Mouse (Mus musculus) midbrain, postnatal 0 days (tissue): ENCODE data around the gene Gnptg. TPM values are rescaled to one million over a fixed set of nuclear protein-coding genes. Genes with fewer than 3 reads are reported as not detected.
A peak's percentile ranks its signal among the peaks of the same experiment; 100 is the strongest.
"Not testable (repeated sequence)": the region's sequence is repeated elsewhere in the genome, so short reads cannot be mapped to it uniquely, and the experiment has no call there.

Source experiments
- ATAC-seq: fragments of 200-750 bp; cut with Nextera tagmentation; 2 replicates; pipeline ENCODE4 v1.8.0; 2017; ENCODE audit warnings: moderate number of reproducible peaks, mild to moderate bottlenecking, moderate TSS enrichment, moderate library complexity; ENCODE audit not compliant: low FRiP score
- DNase-seq: peaks from one replicate; pipeline ENCODE4 v3.0.0-alpha.2; 2015; ENCODE audit warnings: low spot score
- H3K27ac ChIP-seq: fragments of 300-500 bp; sonication (generic); 2 replicates; pipeline ENCODE4 v1.5.1; 2014; ENCODE audit warnings: low read depth, mild to moderate bottlenecking, low read length, mixed read lengths
- H3K27me3 ChIP-seq: fragments of 300-500 bp; sonication (generic); 2 replicates; pipeline ENCODE4 v1.6.1; 2014; ENCODE audit warnings: low read length, control low read depth, mixed read lengths; ENCODE audit not compliant: insufficient read depth
- H3K36me3 ChIP-seq: fragments of 300-500 bp; sonication (generic); 2 replicates; pipeline ENCODE4 v1.6.1; 2014; ENCODE audit warnings: low read length, control low read depth, mixed read lengths; ENCODE audit not compliant: insufficient read depth
- H3K4me1 ChIP-seq: fragments of 300-500 bp; sonication (generic); 2 replicates; pipeline ENCODE4 v1.6.1; 2014; ENCODE audit warnings: mild to moderate bottlenecking, control low read depth, antibody characterized with exemption, low read length, mixed read lengths; ENCODE audit not compliant: insufficient read depth
- H3K4me2 ChIP-seq: fragments of 300-500 bp; sonication (generic); 2 replicates; pipeline ENCODE4 v1.6.1; 2014; ENCODE audit warnings: low read depth, mild to moderate bottlenecking, low read length, mixed read lengths; ENCODE audit not compliant: poor library complexity, severe bottlenecking
- H3K4me3 ChIP-seq: fragments of 300-500 bp; sonication (generic); 2 replicates; pipeline ENCODE4 v1.5.1; 2014; ENCODE audit warnings: low read depth, mild to moderate bottlenecking, low read length, moderate library complexity
- H3K9ac ChIP-seq: fragments of 300-500 bp; sonication (generic); replicated peaks from 2 replicates; pipeline ENCODE4 v1.6.1; 2014; ENCODE audit warnings: mild to moderate bottlenecking, low read length, moderate library complexity, mixed read lengths; ENCODE audit not compliant: poor library complexity, severe bottlenecking
- H3K9me3 ChIP-seq: fragments of 300-500 bp; sonication (generic); 2 replicates; pipeline ENCODE4 v1.6.1; 2016; ENCODE audit warnings: low read length, control low read depth
- CTCF ChIP-seq: IDR thresholded peaks from 2 replicates; pipeline ENCODE4 v1.5.1; 2016; ENCODE audit warnings: antibody characterized with exemption, mild to moderate bottlenecking
- WGBS: fragments of 180-500 bp; shearing (Covaris S2); extraction: QIAGEN DNeasy Blood & Tissue Kit; methylation state at CpG from one replicate; pipeline ENCODE4 v1.1.7; 2014; 5-methylcytosine and 5-hydroxymethylcytosine counted together
- polyA plus RNA-seq: library from polyadenylated mRNA; unstranded; fragments of >200 nt; fragmentation: Nextera tagmentation; extraction: Ambion mirVana; gene quantifications from 2 replicates; pipeline ENCODE4 v1.2.1, GENCODE M21; 2015
- total RNA-seq: library from RNA; depleted of rRNA; stranded (reverse); fragments of >200 nt; gene quantifications from 2 replicates; pipeline ENCODE4 v1.2.3, GENCODE M21; 2014

The Gnptg gene
- total and polyA plus RNA-seq, 2 experiments from 2014 or later, result 104 to 127 TPM

GRCm38 (mm10) chr17:25250181-25250835 is 10.4 kb upstream of the Gnptg start:
- no peak overlapping the region for H3K27ac ChIP-seq
- DNase-seq, result peak; percentile 74
- H3K4me1 ChIP-seq, result peaks cover 25% of the 10 kb centered on the region; the same call in 1 of the 2 replicates
- H3K4me2 ChIP-seq, result no peak overlapping the region
- H3K27me3 ChIP-seq, result no peaks in the 10 kb centered on the region
- no peak for TF ChIP-seq CTCF
- 81% methylated on average over 8 of the region's 8 CpGs for WGBS
- H3K4me3 ChIP-seq, result no peak overlapping the region
- no peak overlapping the region for H3K9ac ChIP-seq
- ATAC-seq, result no peak
- peaks cover 2% of the 10 kb centered on the region; the same call in 1 of the 2 replicates for H3K36me3 ChIP-seq
- no peaks in the 10 kb centered on the region for H3K9me3 ChIP-seq

GRCm38 (mm10) chr17:25248033-25248750 is 8.3 kb upstream of the Gnptg start:
- WGBS, result 81% methylated on average over 18 of the region's 18 CpGs
- no peak for DNase-seq
- H3K27me3 ChIP-seq, result no peaks in the 10 kb centered on the region
- no peak for TF ChIP-seq CTCF
- H3K9ac ChIP-seq, result no peak overlapping the region
- no peak for ATAC-seq
- H3K9me3 ChIP-seq, result no peaks in the 10 kb centered on the region
- H3K36me3 ChIP-seq, result peaks cover 22% of the 10 kb centered on the region
- no peak overlapping the region for H3K4me3 ChIP-seq
- no peak overlapping the region for H3K27ac ChIP-seq
- H3K4me1 ChIP-seq, result peaks cover 12% of the 10 kb centered on the region; the same call in 1 of the 2 replicates
- H3K4me2 ChIP-seq, result no peak overlapping the region

- Histone ChIP-seq H3K27me3 (no peaks in the 10 kb centered on the region), H3K27ac (no peak overlapping the region), H3K4me1 (peaks cover 8% of the 10 kb centered on the region), H3K36me3 (peaks cover 32% of the 10 kb centered on the region), H3K9me3 (no peaks in the 10 kb centered on the region), H3K9ac (no peak overlapping the region), H3K4me2 (no peak overlapping the region), H3K4me3 (no peak overlapping the region)
- ATAC-seq (no peak), DNase-seq (no peak)
- no peak for TF ChIP-seq CTCF
- 89% methylated on average over 16 of the region's 16 CpGs for WGBS
Measured at GRCm38 (mm10) chr17:25244239-25244638, 4.3 kb upstream of the Gnptg start.

GRCm38 (mm10) chr17:25243131-25243780 is 3.3 kb upstream of the Gnptg start:
- no peak overlapping the region for H3K4me2 ChIP-seq
- H3K4me3 ChIP-seq, result no peak overlapping the region
- peaks cover 12% of the 10 kb centered on the region for H3K4me1 ChIP-seq
- H3K27ac ChIP-seq, result no peak overlapping the region
- no peaks in the 10 kb centered on the region for H3K27me3 ChIP-seq
- H3K36me3 ChIP-seq, result peaks cover 32% of the 10 kb centered on the region
- no peaks in the 10 kb centered on the region for H3K9me3 ChIP-seq
- WGBS, result 86% methylated on average over 11 of the region's 11 CpGs
- peak; percentile 45 for TF ChIP-seq CTCF
- no peak for ATAC-seq
- no peak for DNase-seq
- H3K9ac ChIP-seq, result no peak overlapping the region

- Histone ChIP-seq H3K36me3 (peaks cover 24% of the 10 kb centered on the region), H3K4me3 (no peak overlapping the region)
- WGBS, result 88% methylated on average over 9 of the region's 9 CpGs
Measured at GRCm38 (mm10) chr17:25235635-25236034, 4.3 kb downstream of the Gnptg start.

GRCm38 (mm10) chr17:25231621-25232020 is 8.3 kb downstream of the Gnptg start:
- peaks cover 49% of the 10 kb centered on the region for H3K36me3 ChIP-seq
- H3K9me3 ChIP-seq, H3K27ac ChIP-seq, H3K4me1 ChIP-seq, H3K27me3 ChIP-seq, H3K4me3 ChIP-seq, H3K9ac ChIP-seq, DNase-seq, H3K4me2 ChIP-seq: not testable (repeated sequence)
- WGBS, result 89% methylated on average over 6 of the region's 11 CpGs
- 0 out of 2 replicates have a peak, but pooled peaks have one; percentile 42 for ATAC-seq

More at GRCm38 (mm10) chr17:25235635-25236034, 4.3 kb downstream of the Gnptg start:
- no peak for TF ChIP-seq CTCF
- H3K27me3 ChIP-seq, result no peaks in the 10 kb centered on the region
- no peak overlapping the region for H3K27ac ChIP-seq
- H3K4me2 ChIP-seq, result no peak overlapping the region
- no peaks in the 10 kb centered on the region for H3K9me3 ChIP-seq
- no peak overlapping the region for H3K9ac ChIP-seq
- DNase-seq (no peak), ATAC-seq (no peak)
- H3K4me1 ChIP-seq, result peaks cover 5% of the 10 kb centered on the region
